Mouse (Mus musculus): ENCODE measurements at regions not wholly inside any gene's neighbourhood (a gene's known extent, or its start where the extent isn't known, plus 50 kb on each side); places are given as distances from the start of the nearest gene placed in this dataset.
"Not testable (repeated sequence)": the region's sequence is repeated elsewhere in the genome, so short reads cannot be mapped to it uniquely, and the experiment has no call there.

- TF ChIP-seq MYOD1 (IDR thresholded peaks at IDR 0.05; ENCODE audit: control insufficient read depth, insufficient read length, low read depth); CTCF (IDR thresholded peaks at IDR 0.05; ENCODE audit: control insufficient read depth, insufficient read depth, insufficient read length); MYOG (IDR thresholded peaks at IDR 0.05; ENCODE audit: control insufficient read depth, extremely low read depth, insufficient read length); MAX (IDR thresholded peaks at IDR 0.05): not testable (repeated sequence)
These were observed 73.8 kb downstream of the Zxdb start for GRCm38 (mm10) chrX:94798183-94798619.
